Mouse (Mus musculus) heart, adult 2 months (tissue): ENCODE data around the gene Ttc9b. TPM values are rescaled to one million over a fixed set of nuclear protein-coding genes. Genes with fewer than 3 reads are reported as not detected.
"Not testable (repeated sequence)": the region's sequence is repeated elsewhere in the genome, so short reads cannot be mapped to it uniquely, and the experiment has no call there.

Experiments
- DNase-seq, 2 experiments: peaks; one replicate each; pipeline ENCODE4 v3.0.0; 2021
- H3K27ac ChIP-seq: fragments of 200-600 bp; 2 replicates; pipeline ENCODE4 v1.8.1; 2022
- H3K27me3 ChIP-seq: fragments of 200-500 bp; 2 replicates; pipeline ENCODE4 v1.6.1; 2012; ENCODE audit warnings: mild to moderate bottlenecking, low read length, inconsistent platforms, mixed read lengths; ENCODE audit not compliant: control insufficient read depth, insufficient read depth
- H3K36me3 ChIP-seq: fragments of 200-500 bp; 2 replicates; pipeline ENCODE4 v1.6.1; 2012; ENCODE audit warnings: low read length, inconsistent platforms; ENCODE audit not compliant: control insufficient read depth, insufficient read depth
- H3K4me1 ChIP-seq: fragments of 200-500 bp; 2 replicates; pipeline ENCODE4 v1.6.1; 2011; ENCODE audit warnings: low read length; ENCODE audit not compliant: control insufficient read depth, insufficient read depth
- H3K4me3 ChIP-seq: fragments of 200-600 bp; 2 replicates; pipeline ENCODE4 v1.8.1; 2022
- H3K79me2 ChIP-seq: fragments of 200-500 bp; replicated peaks from 2 replicates; pipeline ENCODE4 v1.6.1; 2012; ENCODE audit warnings: mild to moderate bottlenecking, inconsistent platforms, low read length, moderate library complexity, mixed read lengths; ENCODE audit not compliant: control insufficient read depth, insufficient read depth
- H3K9ac ChIP-seq: fragments of 200-500 bp; 2 replicates; pipeline ENCODE4 v1.6.1; 2012; ENCODE audit warnings: low read depth, mild to moderate bottlenecking, control low read depth, inconsistent platforms, low read length, mixed read lengths
- CTCF ChIP-seq: fragments of 200-600 bp; IDR thresholded peaks from 2 replicates; pipeline ENCODE4 v1.8.1; 2022; ENCODE audit warnings: antibody characterized with exemption, mild to moderate bottlenecking, moderate library complexity
- EP300 ChIP-seq: fragments of 200-500 bp; IDR thresholded peaks from 2 replicates; pipeline ENCODE4 v1.6.1; 2011; ENCODE audit warnings: low read depth, low read length, control low read depth; ENCODE audit not compliant: insufficient read depth
- POLR2A ChIP-seq: fragments of 200-500 bp; IDR thresholded peaks from 2 replicates; pipeline ENCODE4 v1.6.1; 2011; ENCODE audit warnings: mild to moderate bottlenecking, low read depth, low read length, control low read depth; ENCODE audit not compliant: insufficient read depth
- WGBS: fragments of 180-500 bp; shearing (Covaris S2); methylation state at CpG from one replicate; pipeline ENCODE4 v1.1.7; 2018; 5-methylcytosine and 5-hydroxymethylcytosine counted together
- intact Hi-C: fragments of 180-260 bp; cut with DNase I; formaldehyde crosslinking; loops from one replicate; pipeline ENCODE4 v1.15.1; 2025
- polyA plus RNA-seq: library from polyadenylated mRNA; depleted of rRNA; stranded (reverse); fragments of >200 nt; gene quantifications from 2 replicates; pipeline ENCODE4 v1.2.3, GENCODE M21; 2012
- total RNA-seq, 2 experiments: library from RNA; stranded (reverse); gene quantifications; 2 replicates each; pipeline ENCODE4 v1.2.3; 2021

Gene Ttc9b
- total and polyA plus RNA-seq, 3 experiments: not detected

DNA sequence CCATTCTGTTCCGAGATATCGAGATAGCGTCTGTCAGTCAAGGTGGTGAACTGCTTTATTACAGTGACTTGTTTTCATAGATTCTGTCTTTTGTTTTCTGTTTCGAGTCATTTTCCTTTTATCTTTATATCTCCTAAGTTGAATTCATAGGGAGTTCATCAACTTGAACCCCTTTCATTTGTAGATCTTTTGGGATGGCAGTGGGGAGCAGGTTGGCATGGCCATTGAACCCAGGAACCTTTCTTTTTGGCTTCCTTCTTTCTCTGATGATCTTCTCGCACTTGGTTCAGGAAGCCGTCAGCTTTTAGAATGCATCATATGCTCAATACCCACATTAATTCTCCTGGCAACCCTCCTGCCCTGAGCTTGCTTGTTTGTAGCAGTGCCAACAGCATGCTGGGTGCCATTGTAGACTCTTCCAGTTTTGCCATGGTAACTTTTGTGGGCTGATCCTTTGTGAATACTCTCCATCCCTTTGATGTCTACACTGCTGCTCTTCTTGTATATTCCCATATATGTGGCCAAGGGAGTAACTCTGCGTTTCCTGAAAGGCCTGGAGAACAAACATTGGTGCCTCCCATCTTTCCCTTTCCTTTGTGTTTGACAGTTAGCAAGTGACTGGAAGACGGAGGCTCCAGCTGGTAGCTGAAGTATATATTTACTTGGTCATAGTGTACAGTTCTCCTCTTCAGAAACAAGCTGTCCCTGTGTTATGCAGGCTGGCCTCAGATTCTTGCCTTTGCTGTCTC lies 39.8 kb upstream of the Ttc9b start:
- Histone ChIP-seq H3K79me2 (peaks cover 5% of the 10 kb centered on the region), H3K36me3 (no peaks in the 10 kb centered on the region), H3K4me3 (no peak overlapping the region), H3K4me1 (peaks cover 5% of the 10 kb centered on the region), H3K9ac (no peak overlapping the region), H3K27me3 (no peaks in the 10 kb centered on the region), H3K27ac (no peak overlapping the region)
- no peak for DNase-seq
- TF ChIP-seq CTCF (no peak), EP300 (no peak), POLR2A (no peak)
- intact Hi-C loops: no loop called here
- 62% methylated on average over 8 of the region's 8 CpGs for WGBS

DNA sequence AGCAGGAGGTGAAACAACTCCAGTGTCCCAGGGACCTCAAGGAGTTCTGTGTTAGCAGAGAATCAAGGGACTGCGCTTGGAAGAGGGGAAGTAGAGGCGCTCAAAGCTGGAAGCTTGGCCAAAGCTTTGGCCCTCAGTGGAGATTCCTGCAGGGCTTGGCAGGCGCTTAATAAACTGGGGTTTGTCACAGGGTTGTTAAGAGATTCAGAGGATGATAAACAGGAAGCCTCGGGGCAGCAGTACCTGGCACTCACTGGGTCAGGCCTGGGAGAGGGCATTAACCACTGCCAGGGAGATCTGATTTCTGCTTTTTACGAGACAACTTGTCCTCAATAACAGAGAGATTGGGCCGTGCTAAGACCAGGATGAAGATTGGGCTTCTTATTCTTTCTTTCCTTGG lies 32.7 kb upstream of the Ttc9b start:
- no peak overlapping the region for H3K27ac ChIP-seq

DNA sequence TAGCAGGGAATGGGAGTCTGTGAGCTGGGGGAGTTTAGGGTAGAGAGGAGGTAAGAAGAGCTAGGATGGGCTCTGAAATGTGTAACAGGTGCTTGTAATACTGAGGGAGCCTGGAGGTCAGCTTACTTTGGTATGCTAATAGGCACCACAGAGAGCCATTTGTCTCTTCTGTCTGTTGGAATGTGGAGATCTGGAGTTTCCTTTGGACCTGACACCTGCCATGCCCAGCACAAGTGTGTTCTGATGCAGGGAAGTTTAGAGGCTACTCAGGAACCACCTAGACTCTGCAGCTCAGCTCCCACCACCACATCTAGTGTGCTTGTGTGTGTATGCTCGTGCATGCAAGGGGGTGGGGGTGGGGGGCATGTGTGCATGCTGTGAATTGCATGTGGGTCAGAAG lies 31.5 kb upstream of the Ttc9b start:
- H3K4me1 ChIP-seq: no peaks in the 10 kb centered on the region
- H3K79me2 ChIP-seq: no peaks in the 10 kb centered on the region
- H3K9ac ChIP-seq: no peak overlapping the region
- no peaks in the 10 kb centered on the region for H3K27me3 ChIP-seq
- no peak overlapping the region for H3K27ac ChIP-seq
- TF ChIP-seq POLR2A: no peak
- TF ChIP-seq EP300: no peak
- no peak for TF ChIP-seq CTCF
- H3K4me3 ChIP-seq: no peak overlapping the region
- no peaks in the 10 kb centered on the region for H3K36me3 ChIP-seq
- intact Hi-C loops: no loop called here
- WGBS: 80% methylated on average over 1 of the region's 1 CpGs
- no peak for DNase-seq

More for the DNA sequence above, 32.7 kb upstream of the Ttc9b start:
- no peak overlapping the region for H3K4me3 ChIP-seq
- DNase-seq: no peak
- TF ChIP-seq EP300: no peak
- no peak for TF ChIP-seq CTCF
- TF ChIP-seq POLR2A: no peak
- intact Hi-C loops: no loop called here
- no peaks in the 10 kb centered on the region for H3K27me3 ChIP-seq
- H3K36me3 ChIP-seq: no peaks in the 10 kb centered on the region
- no peaks in the 10 kb centered on the region for H3K4me1 ChIP-seq
- no peaks in the 10 kb centered on the region for H3K79me2 ChIP-seq
- no peak overlapping the region for H3K9ac ChIP-seq
- WGBS: 78% methylated on average over 6 of the region's 6 CpGs

DNA sequence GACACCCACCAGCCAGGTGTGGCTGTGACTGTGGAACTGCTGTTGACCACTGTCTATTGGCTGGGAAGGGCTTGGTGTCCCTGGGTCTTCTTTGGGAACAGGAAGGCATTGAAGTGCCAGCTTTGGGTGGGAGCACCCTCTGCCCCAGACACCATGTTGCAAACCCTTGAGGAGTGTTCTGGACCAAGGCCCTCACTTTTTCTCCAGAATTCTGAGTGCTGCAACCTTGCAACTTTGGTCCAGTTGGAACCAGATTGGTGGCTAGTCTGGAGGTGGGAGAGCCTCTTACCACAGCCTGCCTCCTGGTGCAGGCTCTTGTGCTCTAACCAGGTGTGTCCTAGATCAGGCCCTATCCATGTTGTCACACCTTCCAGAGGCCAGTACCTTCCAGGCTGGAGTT lies 28.7 kb upstream of the Ttc9b start:
- no peaks in the 10 kb centered on the region for H3K27me3 ChIP-seq
- no peaks in the 10 kb centered on the region for H3K79me2 ChIP-seq
- H3K27ac ChIP-seq: no peak overlapping the region
- H3K4me1 ChIP-seq: peaks cover 2% of the 10 kb centered on the region; the same call in 1 of the 2 replicates
- DNase-seq: no peak
- intact Hi-C loops: no loop called here
- no peak for TF ChIP-seq POLR2A
- no peak for TF ChIP-seq EP300
- TF ChIP-seq CTCF: no peak
- no peak overlapping the region for H3K9ac ChIP-seq
- H3K4me3 ChIP-seq: no peak overlapping the region
- H3K36me3 ChIP-seq: no peaks in the 10 kb centered on the region

DNA sequence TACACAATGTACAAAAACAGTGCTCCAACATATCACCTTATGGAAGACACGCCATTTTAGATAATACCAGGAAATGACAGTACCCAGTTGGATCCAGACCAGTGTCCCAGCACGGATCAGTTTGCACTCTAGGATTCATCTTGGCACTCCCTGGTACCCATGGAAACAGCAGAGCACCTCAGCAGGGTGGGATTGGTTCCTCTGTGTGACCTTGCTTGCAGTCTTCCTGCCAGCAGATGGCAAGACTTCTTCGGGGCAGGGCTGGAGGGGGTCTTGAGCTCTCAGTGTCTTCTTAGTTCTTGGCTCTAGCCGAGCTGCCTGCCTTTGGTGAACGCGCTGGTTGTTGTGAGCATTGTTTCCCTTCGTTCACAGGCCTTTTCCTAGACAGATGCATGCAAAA lies 26.0 kb upstream of the Ttc9b start:
- no peaks in the 10 kb centered on the region for H3K79me2 ChIP-seq
- TF ChIP-seq POLR2A: no peak
- TF ChIP-seq CTCF: no peak
- no peak for TF ChIP-seq EP300
- peaks cover 2% of the 10 kb centered on the region; the same call in 1 of the 2 replicates for H3K4me1 ChIP-seq
- no peak overlapping the region for H3K4me3 ChIP-seq
- H3K27me3 ChIP-seq: no peaks in the 10 kb centered on the region
- H3K36me3 ChIP-seq: no peaks in the 10 kb centered on the region
- WGBS: 80% methylated on average over 7 of the region's 7 CpGs
- H3K27ac ChIP-seq: no peak overlapping the region
- intact Hi-C loops: no loop called here
- no peak for DNase-seq
- H3K9ac ChIP-seq: no peak overlapping the region

DNA sequence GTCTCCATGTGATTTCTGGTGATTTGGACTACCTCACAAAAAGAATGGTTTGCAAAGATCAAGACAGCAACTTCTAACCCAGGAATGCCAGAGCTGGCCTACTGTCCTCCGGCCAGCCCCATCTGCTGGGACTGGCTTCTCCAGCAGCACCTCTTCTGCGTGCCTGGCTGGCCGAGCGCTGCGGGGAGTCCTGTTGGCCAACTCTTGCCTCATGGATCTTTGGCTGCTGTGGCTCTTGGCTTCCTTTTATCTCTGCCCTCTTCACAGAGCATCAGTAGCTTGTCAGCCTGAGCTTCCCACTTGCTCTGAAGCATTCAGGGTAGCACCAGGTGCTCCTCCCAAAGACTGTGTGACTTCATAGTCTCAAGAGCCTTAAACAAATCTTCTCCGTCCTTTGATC lies 25.5 kb upstream of the Ttc9b start:
- DNase-seq: peak in 1 of 2 experiments; percentile 68
- H3K36me3 ChIP-seq: no peaks in the 10 kb centered on the region
- WGBS: 48% methylated on average over 6 of the region's 6 CpGs
- no peaks in the 10 kb centered on the region for H3K79me2 ChIP-seq
- H3K27ac ChIP-seq: no peak overlapping the region
- peaks cover 2% of the 10 kb centered on the region; the same call in 1 of the 2 replicates for H3K4me1 ChIP-seq
- H3K9ac ChIP-seq: no peak overlapping the region
- intact Hi-C loops: no loop called here
- no peaks in the 10 kb centered on the region for H3K27me3 ChIP-seq
- TF ChIP-seq CTCF (0 out of 2 replicates have a peak, but pooled peaks have one; percentile 5), EP300 (0 out of 2 replicates have a peak, but pooled peaks have one; percentile 19), POLR2A (no peak)
- H3K4me3 ChIP-seq: no peak overlapping the region

DNA sequence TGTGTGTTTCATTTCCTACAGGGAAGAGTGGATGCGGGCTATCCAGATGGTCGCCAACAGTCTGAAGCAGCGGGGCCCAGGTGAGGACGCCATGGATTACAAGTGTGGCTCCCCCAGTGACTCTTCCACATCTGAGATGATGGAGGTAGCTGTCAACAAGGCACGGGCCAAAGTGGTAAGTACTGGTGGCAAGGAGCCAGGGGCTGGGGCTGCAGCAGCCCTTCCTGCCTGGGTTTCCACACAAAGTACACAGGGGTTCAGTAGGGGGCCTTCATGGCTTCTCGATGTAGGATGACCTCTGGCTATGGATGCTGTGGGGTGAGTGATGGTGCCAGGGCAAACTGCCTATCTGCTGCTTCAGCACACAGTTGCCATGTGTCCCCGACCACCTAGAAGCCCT lies 24.9 kb upstream of the Ttc9b start:
- intact Hi-C loops, H3K9ac ChIP-seq, H3K4me3 ChIP-seq, H3K4me1 ChIP-seq, DNase-seq, H3K79me2 ChIP-seq, H3K27me3 ChIP-seq, H3K36me3 ChIP-seq, H3K27ac ChIP-seq: not testable (repeated sequence)
- WGBS: 84% methylated on average over 7 of the region's 7 CpGs
